Mouse (Mus musculus) forebrain, embryonic 15.5 days (tissue): ENCODE data around the gene Arrdc1. TPM values are rescaled to one million over a fixed set of nuclear protein-coding genes. Genes with fewer than 3 reads are reported as not detected.
A peak's percentile ranks its signal among the peaks of the same experiment; 100 is the strongest.

Experiments used
- ATAC-seq: fragments of 200-750 bp; cut with Nextera tagmentation; replicated peaks from 2 replicates; pipeline ENCODE4 v1.8.0; 2017; ENCODE audit warnings: mild to moderate bottlenecking, moderate TSS enrichment, moderate library complexity
- H3K27ac ChIP-seq: fragments of 300-500 bp; sonication (generic); replicated peaks from 2 replicates; pipeline ENCODE4 v1.5.1; 2015; ENCODE audit warnings: mild to moderate bottlenecking, inconsistent platforms
- H3K27me3 ChIP-seq: fragments of 300-500 bp; sonication (generic); 2 replicates; pipeline ENCODE4 v1.6.1; 2015; ENCODE audit warnings: inconsistent platforms
- H3K36me3 ChIP-seq: fragments of 300-500 bp; sonication (generic); 2 replicates; pipeline ENCODE4 v1.6.1; 2015; ENCODE audit warnings: mild to moderate bottlenecking, inconsistent platforms
- H3K4me1 ChIP-seq: fragments of 300-500 bp; sonication (generic); 2 replicates; pipeline ENCODE4 v1.6.1; 2015; ENCODE audit warnings: inconsistent platforms
- H3K4me2 ChIP-seq: fragments of 300-500 bp; sonication (generic); replicated peaks from 2 replicates; pipeline ENCODE4 v1.6.1; 2015; ENCODE audit warnings: mild to moderate bottlenecking, inconsistent platforms
- H3K4me3 ChIP-seq: fragments of 300-500 bp; sonication (generic); 2 replicates; pipeline ENCODE4 v1.5.1; 2015; ENCODE audit warnings: mild to moderate bottlenecking, inconsistent platforms
- H3K9ac ChIP-seq: fragments of 300-500 bp; sonication (generic); replicated peaks from 2 replicates; pipeline ENCODE4 v1.6.1; 2015; ENCODE audit warnings: mild to moderate bottlenecking, inconsistent platforms
- H3K9me3 ChIP-seq: fragments of 300-500 bp; sonication (generic); 2 replicates; pipeline ENCODE4 v1.6.1; 2016; ENCODE audit warnings: inconsistent platforms
- WGBS: fragments of 180-500 bp; shearing (Covaris S2); methylation state at CpG from one replicate; pipeline ENCODE4 v1.1.7; 2015; ENCODE audit warnings: mixed read lengths; 5-methylcytosine and 5-hydroxymethylcytosine counted together
- polyA plus RNA-seq: library from polyadenylated mRNA; unstranded; fragments of >200 nt; fragmentation: Nextera tagmentation; extraction: Ambion mirVana; gene quantifications from 2 replicates; pipeline ENCODE4 v1.2.1, GENCODE M21; 2015

Gene Arrdc1
- polyA plus RNA-seq, 1 experiment from 2014 or later: 30.4 TPM

DNA sequence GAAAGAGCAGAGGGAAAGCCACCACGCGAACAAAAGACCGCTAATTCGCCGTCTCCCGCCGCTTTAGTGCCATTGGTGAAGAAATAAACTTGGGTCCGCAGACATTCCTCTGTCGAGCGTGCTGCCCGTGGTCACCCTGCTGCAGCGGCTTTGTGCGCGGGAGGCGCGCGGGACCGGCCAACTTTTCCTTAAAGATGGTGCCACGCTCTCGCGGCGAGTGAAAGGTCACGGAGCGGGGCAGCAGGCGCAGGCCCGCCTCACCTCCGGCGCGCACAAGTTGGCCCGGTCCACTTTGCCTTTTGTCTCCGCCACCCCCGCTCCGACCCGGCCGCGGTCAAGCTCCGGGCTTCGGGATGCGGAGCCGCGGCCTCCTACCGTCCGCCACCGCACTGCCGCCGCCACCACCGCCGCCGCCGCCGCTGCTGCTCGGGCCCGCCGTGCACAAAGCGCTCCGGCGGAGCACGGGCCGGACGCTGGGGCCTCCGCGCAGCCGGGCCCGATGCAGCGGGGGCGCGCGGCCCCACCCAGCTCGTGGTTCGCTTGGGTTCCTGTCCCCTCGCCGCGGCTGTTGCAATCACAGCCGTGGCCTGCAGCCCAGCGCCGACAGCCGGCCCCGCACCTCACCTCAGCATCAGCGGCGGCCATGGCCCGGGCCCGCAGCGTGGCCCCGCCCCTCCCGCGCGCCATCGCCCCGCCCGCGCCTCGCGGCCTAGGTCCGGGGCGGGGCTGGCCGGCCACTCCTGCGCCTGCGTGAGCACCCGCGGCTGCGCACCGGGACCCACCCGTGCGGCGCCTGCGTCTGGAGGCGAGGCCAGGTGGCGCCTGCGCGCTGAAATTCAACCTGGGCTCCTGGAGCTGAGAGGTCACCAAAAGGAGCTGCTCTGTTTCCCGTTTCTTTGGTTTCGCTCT, 15.9 kb downstream of the Arrdc1 start, which contains the start of gene Ehmt1:
Gene Ehmt1 (minus strand): TSS at position 685 of the 909 bp plus-strand sequence.
- H3K27ac ChIP-seq: peak within 1 kb of the TSS; percentile 98
- WGBS: under 1% methylated on average over 112 of the region's 112 CpGs
- ATAC-seq: peak; percentile 98
- no peaks in the 10 kb centered on the region for H3K9me3 ChIP-seq
- no peaks in the 10 kb centered on the region for H3K36me3 ChIP-seq
- peak within 1 kb of the TSS; percentile 98 for H3K4me3 ChIP-seq
- H3K27me3 ChIP-seq: no peaks in the 10 kb centered on the region
- peak within 1 kb of the TSS; percentile 57 for H3K4me2 ChIP-seq
- peak within 1 kb of the TSS; percentile 98 for H3K9ac ChIP-seq
- H3K4me1 ChIP-seq: peaks cover 12% of the 10 kb centered on the region

DNA sequence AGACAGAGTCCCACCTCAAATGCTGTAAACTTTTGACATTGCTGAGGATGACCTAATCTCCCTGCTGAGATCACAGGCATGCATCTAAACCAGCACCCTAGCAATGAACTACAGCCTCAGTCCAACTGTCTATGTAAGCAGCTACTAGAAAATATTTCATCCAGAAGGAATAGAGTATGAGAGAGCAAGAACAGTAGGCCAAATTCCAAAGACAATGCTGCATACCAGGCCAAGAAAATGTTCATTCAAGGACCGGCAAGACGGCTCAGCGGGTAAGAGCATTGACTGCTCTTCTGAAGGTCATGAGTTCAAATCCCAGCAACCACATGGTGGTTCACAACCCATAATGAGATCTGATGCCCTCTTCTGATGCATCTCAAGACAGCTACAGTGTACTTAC, 20.3 kb downstream of the Arrdc1 start:
- H3K4me3 ChIP-seq: no peak overlapping the region
- 88% methylated on average over 3 of the region's 3 CpGs for WGBS
- peaks cover 12% of the 10 kb centered on the region for H3K4me1 ChIP-seq
- no peaks in the 10 kb centered on the region for H3K9me3 ChIP-seq
- H3K36me3 ChIP-seq: peaks cover 2% of the 10 kb centered on the region; the same call in 1 of the 2 replicates
- no peak overlapping the region for H3K4me2 ChIP-seq
- ATAC-seq: no peak
- H3K27me3 ChIP-seq: no peaks in the 10 kb centered on the region
- H3K27ac ChIP-seq: no peak overlapping the region
- H3K9ac ChIP-seq: no peak overlapping the region

DNA sequence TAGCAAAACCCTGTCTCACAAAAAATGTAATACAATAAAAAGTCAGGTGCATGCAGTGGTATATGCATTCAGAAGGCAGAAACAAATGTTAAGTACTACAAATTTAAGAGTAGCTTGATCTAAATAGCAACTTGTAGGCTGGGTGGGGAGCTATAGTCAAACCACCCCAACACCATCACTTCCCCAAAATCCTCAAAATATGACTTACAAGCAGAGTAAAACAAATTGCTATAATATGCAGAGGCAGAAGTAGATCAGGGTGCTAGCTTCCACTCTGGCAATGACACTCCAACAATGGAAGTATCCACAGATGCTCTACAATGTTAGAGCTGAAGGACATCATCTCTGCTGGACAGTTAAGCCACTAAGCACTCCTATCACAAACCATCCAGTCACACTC, 22.5 kb downstream of the Arrdc1 start:
- no peak overlapping the region for H3K27ac ChIP-seq
- H3K4me2 ChIP-seq: no peak overlapping the region
- no peak for ATAC-seq
- peaks cover 2% of the 10 kb centered on the region; the same call in 1 of the 2 replicates for H3K36me3 ChIP-seq
- no peaks in the 10 kb centered on the region for H3K9me3 ChIP-seq
- no peaks in the 10 kb centered on the region for H3K27me3 ChIP-seq
- H3K4me3 ChIP-seq: no peak overlapping the region
- peaks cover 6% of the 10 kb centered on the region for H3K4me1 ChIP-seq
- no peak overlapping the region for H3K9ac ChIP-seq

DNA sequence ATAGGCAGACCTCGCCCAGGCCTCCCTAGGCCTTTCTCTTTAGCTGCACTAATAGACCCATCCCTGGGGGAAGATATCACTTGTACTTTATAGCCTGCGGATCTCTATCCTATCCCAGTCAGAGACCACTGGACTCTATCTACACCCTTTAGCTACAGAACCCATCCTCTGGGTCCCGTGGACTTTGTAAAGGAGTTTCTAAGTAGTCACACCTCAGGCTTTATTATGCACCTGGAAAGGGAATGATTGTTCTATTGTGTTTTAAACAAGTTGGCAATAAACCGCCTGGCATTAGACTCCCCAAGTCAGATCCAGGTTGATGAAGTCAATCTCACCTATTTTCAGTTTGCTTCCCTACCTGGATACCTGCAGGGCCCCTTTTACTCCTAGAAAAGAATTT, 22.9 kb downstream of the Arrdc1 start:
- ATAC-seq: no peak
- Histone ChIP-seq H3K27ac (no peak overlapping the region), H3K9me3 (no peaks in the 10 kb centered on the region), H3K4me3 (no peak overlapping the region), H3K4me2 (no peak overlapping the region), H3K36me3 (peaks cover 2% of the 10 kb centered on the region; the same call in 1 of the 2 replicates), H3K27me3 (no peaks in the 10 kb centered on the region), H3K9ac (no peak overlapping the region), H3K4me1 (peaks cover 2% of the 10 kb centered on the region)
- whole genome bisulfite sequencing: 95% methylated on average over 4 of the region's 4 CpGs

DNA sequence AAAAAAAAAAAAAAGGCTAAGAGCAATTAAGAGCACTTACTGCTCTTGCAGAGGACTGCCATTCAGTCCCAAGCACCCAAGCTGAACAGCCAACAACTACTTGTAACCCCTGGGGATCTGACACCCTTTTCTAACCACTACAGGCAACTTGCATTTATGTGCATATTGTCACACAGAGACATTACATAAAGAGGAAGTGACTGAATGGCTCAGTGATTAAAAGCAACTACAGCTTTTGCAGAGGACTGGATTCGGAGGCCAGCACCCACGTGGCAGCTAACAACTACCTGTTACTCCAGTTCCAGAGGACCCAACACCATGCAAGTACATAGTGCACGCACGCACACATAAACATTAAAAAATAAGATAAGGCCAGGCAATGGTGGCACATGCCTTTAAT, 24.6 kb downstream of the Arrdc1 start:
- no peaks in the 10 kb centered on the region for H3K9me3 ChIP-seq
- no peak overlapping the region for H3K4me3 ChIP-seq
- 96% methylated on average over 4 of the region's 4 CpGs for WGBS
- no peaks in the 10 kb centered on the region for H3K27me3 ChIP-seq
- no peak for ATAC-seq
- peaks cover 13% of the 10 kb centered on the region for H3K4me1 ChIP-seq
- peaks cover 2% of the 10 kb centered on the region; the same call in 1 of the 2 replicates for H3K36me3 ChIP-seq
- no peak overlapping the region for H3K9ac ChIP-seq
- no peak overlapping the region for H3K27ac ChIP-seq
- H3K4me2 ChIP-seq: no peak overlapping the region

DNA sequence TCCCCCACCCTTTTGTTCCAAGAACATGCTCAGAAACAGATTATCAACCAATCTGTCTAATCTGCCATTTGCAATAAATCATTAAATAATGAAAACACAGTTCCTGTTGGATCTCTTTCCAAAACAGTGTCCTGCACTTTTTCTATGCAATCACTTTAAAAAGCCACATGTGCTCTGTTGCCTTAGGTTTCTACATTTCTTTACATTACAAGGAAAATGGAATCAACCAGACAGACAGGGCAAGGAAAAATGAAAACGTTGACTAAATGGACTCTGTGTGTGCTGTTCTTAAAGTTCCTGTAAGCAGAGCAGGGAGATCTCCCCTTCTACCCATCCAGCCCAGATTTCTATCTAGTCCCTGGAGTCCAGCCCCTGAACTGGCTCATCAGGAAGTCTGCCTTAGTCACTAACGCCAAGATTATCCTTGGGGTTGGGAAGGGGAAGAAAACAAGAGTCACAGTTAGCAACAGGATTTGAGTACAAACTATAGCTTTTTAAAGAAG, 29.3 kb downstream of the Arrdc1 start:
- Histone ChIP-seq H3K27ac (peak overlapping the region; percentile 87), H3K4me3 (no peak overlapping the region), H3K4me1 (peaks cover 44% of the 10 kb centered on the region), H3K9ac (no peak overlapping the region), H3K27me3 (no peaks in the 10 kb centered on the region), H3K36me3 (no peaks in the 10 kb centered on the region), H3K9me3 (no peaks in the 10 kb centered on the region), H3K4me2 (peak overlapping the region; percentile 19; the same call in 1 of the 2 replicates)
- WGBS: 4% methylated on average over 2 of the region's 2 CpGs
- peak; percentile 18; the same call in 1 of the 2 replicates for ATAC-seq

DNA sequence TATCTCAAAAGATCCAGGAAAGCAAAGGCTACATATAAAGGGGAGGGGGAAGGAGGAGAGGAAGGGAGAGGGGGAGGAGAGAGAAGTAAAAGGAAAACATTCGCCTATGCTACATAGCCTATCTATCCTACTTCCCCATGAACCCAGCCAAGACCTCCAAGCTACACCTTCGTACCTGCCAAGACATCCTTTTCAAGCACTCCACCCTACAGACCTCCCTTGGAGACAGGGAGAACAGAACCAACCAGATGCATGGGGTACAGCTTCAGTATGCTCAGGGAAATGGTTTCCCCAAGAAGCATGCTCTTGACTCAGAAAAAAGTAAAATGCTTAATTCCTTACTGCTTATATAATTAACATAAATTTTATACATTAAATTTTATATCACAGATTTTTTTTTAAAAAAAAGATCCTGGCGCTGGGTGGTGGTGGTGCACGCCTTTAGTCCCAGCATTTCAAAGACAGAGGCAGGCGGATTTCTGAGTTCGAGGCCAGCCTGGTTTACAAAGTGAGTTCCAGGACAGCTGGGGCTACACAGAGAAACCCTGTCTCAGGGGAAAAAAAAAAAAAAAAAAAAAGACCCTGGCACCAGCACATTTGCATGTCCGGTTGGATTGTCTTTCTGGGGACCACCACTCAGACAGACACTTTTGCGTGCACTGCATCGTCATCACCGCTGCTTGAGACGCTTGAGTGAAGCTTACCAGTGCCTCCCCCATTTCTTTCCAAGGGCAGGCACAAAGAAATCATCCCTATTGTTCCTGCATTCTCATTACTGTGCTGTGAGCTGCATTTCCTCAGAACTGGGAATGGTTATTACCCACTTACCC, 30.0 kb downstream of the Arrdc1 start:
- no peaks in the 10 kb centered on the region for H3K9me3 ChIP-seq
- no peaks in the 10 kb centered on the region for H3K36me3 ChIP-seq
- no peaks in the 10 kb centered on the region for H3K27me3 ChIP-seq
- H3K27ac ChIP-seq: peak overlapping the region; percentile 87
- peak overlapping the region; percentile 19; the same call in 1 of the 2 replicates for H3K4me2 ChIP-seq
- ATAC-seq: peak; percentile 74
- peaks cover 45% of the 10 kb centered on the region for H3K4me1 ChIP-seq
- no peak overlapping the region for H3K9ac ChIP-seq
- H3K4me3 ChIP-seq: 0 out of 2 replicates have a peak overlapping the region, but pooled peaks have one; percentile 5
- 43% methylated on average over 11 of the region's 11 CpGs for WGBS

DNA sequence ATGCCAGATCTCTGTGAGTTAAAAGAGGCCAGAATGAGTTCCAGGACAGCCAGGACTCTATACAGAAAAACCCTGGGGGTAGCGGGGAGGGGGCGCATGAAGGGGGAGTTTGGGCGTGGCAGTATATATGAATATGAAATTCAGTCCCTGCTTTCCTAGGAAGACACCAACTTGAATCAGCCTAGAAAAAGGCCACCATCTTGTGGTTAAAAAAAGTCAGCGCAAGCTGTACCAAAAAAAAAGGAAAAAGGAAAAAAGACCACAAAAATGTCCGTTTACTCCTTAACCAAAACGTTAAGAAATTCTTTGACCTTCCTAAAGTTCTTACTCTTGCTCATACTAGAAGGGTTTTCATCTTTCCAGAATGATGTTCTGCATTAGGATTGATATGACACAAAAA, 32.1 kb downstream of the Arrdc1 start:
- no peak overlapping the region for H3K27ac ChIP-seq

DNA sequence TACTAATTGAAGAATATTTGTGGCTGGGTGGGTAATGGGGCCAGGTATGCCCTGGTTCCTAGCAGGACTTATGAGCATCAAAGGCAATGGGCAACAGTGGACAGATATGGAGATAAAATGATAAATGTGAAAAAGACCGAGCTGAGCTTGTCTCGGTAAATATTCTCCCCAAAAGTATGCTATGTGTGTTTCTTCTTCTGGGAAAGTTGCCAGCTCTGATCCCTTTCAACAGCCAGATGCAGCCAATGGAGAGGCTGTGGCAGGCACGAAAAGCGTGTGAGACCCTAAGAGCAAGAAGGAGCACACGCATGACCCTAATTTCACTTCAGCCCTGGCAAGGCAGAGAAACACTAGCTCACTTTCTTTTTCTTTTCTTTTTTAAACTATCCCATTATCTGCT, 34.0 kb downstream of the Arrdc1 start:
- peaks cover 37% of the 10 kb centered on the region for H3K4me1 ChIP-seq
- no peaks in the 10 kb centered on the region for H3K27me3 ChIP-seq
- H3K27ac ChIP-seq: 0 out of 2 replicates have a peak overlapping the region, but pooled peaks have one; percentile 34
- WGBS: 27% methylated on average over 5 of the region's 5 CpGs
- 0 out of 2 replicates have a peak, but pooled peaks cover 2% of the 10 kb centered on the region for H3K36me3 ChIP-seq
- no peak overlapping the region for H3K4me2 ChIP-seq
- no peaks in the 10 kb centered on the region for H3K9me3 ChIP-seq
- H3K4me3 ChIP-seq: no peak overlapping the region
- no peak overlapping the region for H3K9ac ChIP-seq
- no peak for ATAC-seq

More for the DNA sequence above, 32.1 kb downstream of the Arrdc1 start:
- 87% methylated on average over 6 of the region's 6 CpGs for WGBS
- peaks cover 45% of the 10 kb centered on the region for H3K4me1 ChIP-seq
- no peak overlapping the region for H3K4me3 ChIP-seq
- H3K36me3 ChIP-seq: 0 out of 2 replicates have a peak, but pooled peaks cover 2% of the 10 kb centered on the region
- no peaks in the 10 kb centered on the region for H3K9me3 ChIP-seq
- H3K27me3 ChIP-seq: no peaks in the 10 kb centered on the region
- no peak overlapping the region for H3K9ac ChIP-seq
- no peak for ATAC-seq
- H3K4me2 ChIP-seq: no peak overlapping the region

DNA sequence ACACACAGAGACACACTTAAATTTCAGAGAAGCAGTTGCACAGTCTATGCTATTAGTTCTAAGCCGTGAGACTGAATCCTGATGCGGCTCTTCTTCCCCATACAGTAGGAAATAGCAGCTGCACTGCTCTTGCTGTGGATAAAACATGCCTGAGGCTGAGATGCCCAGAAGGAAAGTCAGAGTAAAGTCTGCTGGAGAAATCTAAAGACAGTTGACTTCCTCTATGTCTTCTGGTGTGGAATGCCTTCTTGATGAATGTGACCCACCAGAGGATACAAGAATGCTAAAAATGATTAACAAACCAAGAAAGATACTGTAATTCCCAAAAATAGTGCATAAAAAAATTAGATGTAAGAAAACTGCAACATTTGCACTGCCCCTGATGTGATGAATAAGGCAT, 35.8 kb downstream of the Arrdc1 start:
- no peak overlapping the region for H3K4me2 ChIP-seq
- no peaks in the 10 kb centered on the region for H3K9me3 ChIP-seq
- H3K27ac ChIP-seq: no peak overlapping the region
- no peak for ATAC-seq
- no peak overlapping the region for H3K4me3 ChIP-seq
- 0 out of 2 replicates have a peak, but pooled peaks cover 2% of the 10 kb centered on the region for H3K36me3 ChIP-seq
- no peak overlapping the region for H3K9ac ChIP-seq
- 91% methylated on average over 2 of the region's 2 CpGs for WGBS
- no peaks in the 10 kb centered on the region for H3K27me3 ChIP-seq
- peaks cover 23% of the 10 kb centered on the region for H3K4me1 ChIP-seq

DNA sequence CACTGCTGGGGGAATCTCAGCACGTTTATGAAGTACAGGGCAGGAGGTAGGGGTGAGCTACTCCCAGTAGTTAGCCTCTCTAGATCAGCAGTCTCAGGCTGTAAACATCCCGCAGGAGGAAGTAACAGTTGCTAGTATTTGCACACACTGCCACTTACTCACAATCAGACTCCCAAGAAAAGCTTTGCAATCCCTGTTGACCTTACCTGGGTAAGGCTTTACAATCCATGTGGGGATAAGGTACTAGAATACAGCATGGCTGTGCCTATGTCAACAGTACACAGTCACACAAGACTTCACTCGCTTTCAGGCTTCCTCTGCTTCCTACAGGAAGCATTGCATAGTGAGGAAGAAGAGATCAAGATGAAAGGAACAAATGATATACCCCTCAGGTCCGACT, 38.3 kb downstream of the Arrdc1 start:
- no peak overlapping the region for H3K4me3 ChIP-seq
- H3K36me3 ChIP-seq: 0 out of 2 replicates have a peak, but pooled peaks cover 2% of the 10 kb centered on the region
- H3K4me2 ChIP-seq: no peak overlapping the region
- no peak for ATAC-seq
- WGBS: 87% methylated on average over 4 of the region's 4 CpGs
- H3K9ac ChIP-seq: no peak overlapping the region
- H3K27me3 ChIP-seq: no peaks in the 10 kb centered on the region
- H3K4me1 ChIP-seq: peaks cover 21% of the 10 kb centered on the region
- H3K9me3 ChIP-seq: no peaks in the 10 kb centered on the region
- H3K27ac ChIP-seq: no peak overlapping the region
